Mouse (Mus musculus): ENCODE results near the gene Ascc2. TPM values are rescaled to one million over a fixed set of nuclear protein-coding genes. Genes with fewer than 3 reads are reported as not detected.
"Not testable (repeated sequence)": the region's sequence is repeated elsewhere in the genome, so short reads cannot be mapped to it uniquely, and the experiment has no call there.

The Ascc2 gene
- total RNA-seq, 2 experiments from 2014 or later: 27.3 to 28.3 TPM

DNA sequence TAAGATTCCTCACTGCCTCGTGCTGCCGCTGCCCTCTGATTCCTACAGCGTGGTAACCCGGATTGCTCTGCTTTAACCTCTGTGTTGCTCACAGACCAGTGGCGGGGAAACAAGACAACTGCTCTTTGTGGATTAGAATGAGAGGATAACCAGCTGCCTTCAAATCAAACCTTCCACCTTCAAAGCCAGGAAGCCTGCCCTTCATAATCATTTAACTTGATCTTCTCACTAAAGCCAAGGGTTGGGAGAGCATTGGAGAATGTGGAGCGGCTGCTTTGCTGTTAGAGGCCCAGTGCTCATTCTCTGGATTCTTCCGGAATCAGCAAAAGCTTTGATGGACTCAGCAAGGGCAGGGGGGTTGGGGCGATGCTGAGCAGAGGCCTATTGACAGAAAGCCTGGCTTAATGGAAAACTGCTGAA lies 7.7 kb upstream of the Ascc2 start:
- no peak for DNase-seq
- intact Hi-C loops (cut with DNase I): no loop called here

DNA sequence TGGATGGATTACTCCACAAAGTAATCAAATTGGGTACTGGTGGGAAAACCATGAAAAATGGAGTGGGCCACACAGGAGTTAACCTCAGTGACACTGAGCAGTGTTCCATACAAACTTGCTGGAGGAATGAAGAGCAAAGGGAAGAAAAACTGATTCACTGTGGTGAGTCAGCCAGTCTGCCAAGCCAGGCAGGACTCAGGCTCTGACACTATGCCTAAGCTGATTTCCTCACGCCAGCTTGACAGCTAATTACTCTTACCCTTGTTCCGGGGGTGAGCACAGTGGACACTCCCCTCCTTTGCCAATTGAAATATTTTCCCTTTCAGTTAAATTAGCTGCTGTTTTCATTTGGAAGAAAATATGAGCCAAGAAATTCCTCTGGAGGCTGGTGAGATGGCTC lies 4.1 kb upstream of the Ascc2 start:
- DNase-seq: no peak
- intact Hi-C loops (cut with DNase I): no loop called here

DNA sequence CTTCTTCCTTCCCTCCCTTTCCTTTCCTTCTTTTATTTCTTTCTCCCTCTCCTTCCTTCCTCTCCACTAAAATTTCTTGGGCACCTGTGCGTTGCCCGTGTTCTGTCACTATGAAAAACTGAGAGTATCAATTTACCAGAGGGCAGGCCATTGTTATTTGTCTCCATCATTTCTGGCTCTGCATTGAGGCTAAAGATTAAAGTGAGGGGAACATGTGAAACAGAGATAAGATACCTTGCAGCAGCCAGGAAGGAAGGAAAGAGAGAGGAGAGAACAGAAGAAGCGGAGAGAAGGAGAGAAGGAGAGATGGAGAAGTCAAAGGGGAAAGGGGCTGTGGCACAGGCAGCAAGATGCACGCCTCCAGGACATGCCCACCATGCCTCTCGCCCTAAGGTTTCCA lies 3.2 kb upstream of the Ascc2 start:
- no peak for DNase-seq
- intact Hi-C loops (cut with DNase I): no loop called here

DNA sequence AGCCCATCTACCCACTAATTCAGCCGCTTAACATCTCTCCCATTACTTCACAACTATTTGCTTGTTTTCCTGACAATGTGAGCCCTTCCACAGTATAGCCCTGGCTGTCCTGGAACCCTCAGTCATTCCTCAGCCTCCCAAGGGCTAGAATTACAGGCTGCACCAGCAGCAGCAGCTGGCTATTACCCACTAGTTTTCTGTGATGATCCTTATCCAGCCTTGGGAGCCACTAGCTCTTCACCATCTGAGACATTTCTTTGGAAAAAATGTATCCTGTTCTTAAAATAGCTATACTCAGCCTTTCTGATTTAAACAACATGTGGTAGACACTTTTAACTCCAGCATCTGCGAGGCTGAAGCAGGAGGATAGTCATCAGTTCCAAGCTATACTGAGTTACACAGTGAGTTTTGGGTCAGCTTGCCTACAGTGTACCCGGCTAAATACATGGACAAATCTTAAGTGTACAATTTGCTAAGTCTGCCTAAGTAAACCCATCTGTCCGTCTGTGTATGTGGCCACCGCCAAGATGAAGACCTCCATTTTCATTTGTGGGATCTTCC lies 685 bp upstream of the Ascc2 start:
- intact Hi-C loops (cut with DNase I): no loop called here
- DNase-seq: no peak

DNA sequence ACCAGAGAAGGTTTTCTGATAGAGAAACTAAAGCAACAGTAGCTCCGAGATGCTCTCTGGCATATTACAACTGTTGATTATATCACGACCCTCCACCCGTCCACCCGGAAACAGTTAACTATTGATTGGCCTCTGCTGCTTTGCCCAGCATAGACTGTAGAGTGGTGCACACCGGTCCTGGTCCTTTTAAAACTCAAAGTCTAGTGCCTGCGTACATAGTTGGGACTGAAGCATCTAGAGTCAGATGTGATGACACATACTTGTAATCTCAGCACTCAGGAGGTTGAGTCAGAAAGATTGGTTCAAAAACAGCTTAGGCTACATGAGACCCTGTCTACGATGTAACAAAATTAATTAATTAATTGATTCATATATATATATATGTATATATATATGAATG lies 714 bp downstream of the Ascc2 start:
- DNase-seq: no peak
- intact Hi-C loops (cut with DNase I): no loop called here

DNA sequence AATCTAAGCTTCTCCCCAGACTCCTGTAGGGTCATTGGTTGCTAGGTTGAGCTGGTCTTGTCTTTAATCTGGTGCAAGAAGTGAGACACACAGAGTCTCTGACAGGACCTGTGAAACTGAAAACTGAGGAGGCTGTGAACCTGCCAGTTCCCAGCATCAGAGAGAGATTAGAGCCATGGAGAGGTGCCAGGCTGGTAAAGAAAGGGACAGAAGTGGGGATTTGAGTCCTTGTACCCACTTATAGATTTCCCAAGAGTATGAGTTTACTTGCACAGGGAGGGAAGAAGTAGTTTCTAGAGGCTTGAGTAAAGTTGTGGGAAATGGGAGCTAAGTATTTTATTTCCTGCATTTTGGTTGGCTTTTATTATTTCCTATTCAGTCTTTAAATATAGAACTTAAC lies 3.6 kb downstream of the Ascc2 start:
- intact Hi-C loops (cut with DNase I): no loop called here
- DNase-seq: no peak

DNA sequence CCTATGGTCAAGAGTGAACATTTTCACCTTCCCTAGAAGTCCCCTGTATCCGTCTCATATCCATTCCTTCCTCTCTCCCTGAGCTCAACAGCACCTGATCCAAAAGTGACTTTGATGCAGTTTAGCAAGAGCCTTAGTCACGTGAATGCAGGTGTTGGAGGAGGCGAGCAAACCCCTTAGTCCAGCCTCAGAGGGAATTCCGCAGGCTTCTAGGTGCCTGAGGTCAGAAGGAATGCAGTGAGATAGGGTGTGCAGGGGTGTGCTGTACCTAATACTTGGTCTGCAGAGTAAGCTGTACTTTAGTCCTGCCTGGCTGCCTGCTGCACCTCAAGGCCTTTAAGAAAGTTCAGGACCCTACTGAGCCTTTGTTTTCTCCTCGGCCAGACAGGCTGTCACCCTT lies 6.2 kb downstream of the Ascc2 start:
- intact Hi-C loops (cut with DNase I): no loop called here
- no peak for DNase-seq

DNA sequence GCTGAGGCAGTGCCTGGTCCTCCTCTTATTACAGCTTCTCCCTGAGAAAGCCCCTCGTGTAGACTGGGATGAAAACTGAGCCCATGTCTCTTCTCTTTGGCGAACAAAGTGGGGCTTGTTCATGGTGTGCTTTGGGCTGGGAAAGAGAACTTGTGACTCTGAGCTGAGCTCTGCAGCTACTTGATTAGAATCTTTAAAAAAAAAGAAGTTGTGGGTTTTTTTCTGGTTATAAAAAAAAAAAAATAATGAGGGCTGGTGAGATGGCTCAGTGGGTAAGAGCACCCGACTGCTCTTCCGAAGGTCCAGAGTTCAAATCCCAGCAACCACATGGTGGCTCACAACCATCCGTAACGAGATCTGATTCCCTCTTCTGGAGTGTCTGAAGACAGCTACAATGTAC lies 7.6 kb downstream of the Ascc2 start:
- intact Hi-C loops (cut with DNase I); DNase-seq: not testable (repeated sequence)

DNA sequence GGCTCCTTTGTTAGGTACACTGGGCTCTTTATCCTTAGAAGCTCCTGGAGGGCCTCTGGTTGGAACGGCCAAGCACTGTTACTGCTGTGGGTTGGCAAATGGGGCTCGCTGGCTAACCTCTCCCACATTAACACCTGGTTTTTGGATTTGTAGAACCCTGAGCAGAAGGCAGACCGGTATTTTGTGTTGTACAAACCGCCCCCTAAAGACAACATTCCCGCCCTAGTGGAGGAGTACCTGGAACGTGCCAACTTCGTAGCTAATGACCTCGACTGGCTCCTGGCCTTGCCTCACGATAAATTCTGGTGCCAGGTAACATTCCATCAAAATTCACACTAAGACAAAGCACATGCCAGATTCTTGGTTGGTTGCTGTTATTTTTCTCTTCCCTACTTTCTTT lies 8.9 kb downstream of the Ascc2 start:
- no peak for DNase-seq
- intact Hi-C loops (cut with DNase I): no loop called here

DNA sequence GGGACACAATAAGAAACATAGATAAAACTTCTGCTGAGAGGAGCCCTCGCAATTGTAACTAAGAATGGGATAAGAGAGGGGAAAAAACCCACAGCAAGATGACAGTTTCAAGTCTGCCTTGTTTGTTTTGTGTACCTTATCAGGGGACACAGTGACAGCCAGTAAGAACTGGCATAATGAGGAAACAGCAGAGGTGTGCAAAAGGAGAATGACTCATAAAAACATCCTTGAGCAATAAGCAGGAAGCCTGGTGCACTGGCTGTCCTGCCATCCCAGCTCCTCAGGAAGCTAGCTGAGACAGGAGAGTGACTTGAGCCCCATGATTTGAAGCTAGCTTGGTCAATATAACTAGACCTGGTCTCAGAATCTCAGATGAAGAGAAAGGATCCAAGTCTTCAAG lies 22.3 kb downstream of the Ascc2 start:
- no peak for DNase-seq
- intact Hi-C loops (cut with DNase I): no loop called here

DNA sequence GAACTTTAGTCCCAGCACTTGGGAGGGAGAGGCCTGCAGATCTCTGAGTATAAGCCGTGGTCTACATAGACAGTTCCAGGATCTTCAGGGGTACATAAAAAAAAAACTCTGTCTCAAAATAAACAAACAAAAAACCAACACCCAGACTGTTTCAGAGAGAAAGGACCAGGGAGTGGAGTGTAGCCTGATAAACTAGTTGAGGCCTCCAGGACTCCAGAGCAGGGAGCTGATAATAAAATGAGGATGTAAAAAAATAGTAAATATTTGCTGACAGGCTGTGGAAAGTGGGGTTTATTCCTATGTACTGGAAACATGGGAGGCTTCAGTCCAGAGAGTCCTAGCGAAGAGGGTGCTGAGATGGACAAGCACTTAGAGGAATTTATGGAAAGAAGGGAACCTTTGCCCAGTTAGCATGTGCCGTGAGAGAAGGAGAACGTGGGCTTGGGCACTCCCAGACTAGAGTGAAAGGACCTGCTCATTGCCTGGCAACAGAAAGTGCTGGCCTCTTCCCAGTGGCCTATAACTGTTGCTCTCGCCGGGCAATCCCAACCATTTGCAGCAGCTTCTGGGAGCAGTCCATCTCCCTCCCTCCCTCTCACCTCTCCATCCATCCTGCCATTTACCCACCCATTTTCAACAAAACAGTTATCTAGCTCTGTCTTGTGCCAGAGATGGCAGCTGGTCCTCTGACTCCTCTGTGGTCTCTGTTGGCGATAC lies 22.9 kb downstream of the Ascc2 start:
- peak; percentile 52 for DNase-seq
- intact Hi-C loops (cut with DNase I): no loop called here

DNA sequence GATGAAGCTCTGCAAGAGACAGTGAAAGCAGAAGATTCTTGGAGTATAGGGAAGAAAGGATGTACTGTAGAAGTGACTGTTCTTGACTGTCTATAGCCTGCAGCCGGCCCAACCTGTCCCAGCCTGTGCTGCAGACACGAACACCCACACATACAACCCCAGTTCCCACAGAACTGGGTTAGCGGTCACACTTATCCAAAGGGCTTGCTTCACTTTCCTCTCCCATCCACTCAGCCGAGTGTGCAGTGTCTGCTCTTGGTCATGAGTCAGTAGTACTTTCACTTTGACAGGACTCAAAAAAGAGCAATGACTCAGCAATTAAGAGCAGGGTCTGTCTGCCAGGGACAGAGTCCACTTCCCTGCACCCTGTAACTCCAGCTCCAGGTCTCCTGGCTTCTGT lies 23.8 kb downstream of the Ascc2 start:
- no peak for DNase-seq

DNA sequence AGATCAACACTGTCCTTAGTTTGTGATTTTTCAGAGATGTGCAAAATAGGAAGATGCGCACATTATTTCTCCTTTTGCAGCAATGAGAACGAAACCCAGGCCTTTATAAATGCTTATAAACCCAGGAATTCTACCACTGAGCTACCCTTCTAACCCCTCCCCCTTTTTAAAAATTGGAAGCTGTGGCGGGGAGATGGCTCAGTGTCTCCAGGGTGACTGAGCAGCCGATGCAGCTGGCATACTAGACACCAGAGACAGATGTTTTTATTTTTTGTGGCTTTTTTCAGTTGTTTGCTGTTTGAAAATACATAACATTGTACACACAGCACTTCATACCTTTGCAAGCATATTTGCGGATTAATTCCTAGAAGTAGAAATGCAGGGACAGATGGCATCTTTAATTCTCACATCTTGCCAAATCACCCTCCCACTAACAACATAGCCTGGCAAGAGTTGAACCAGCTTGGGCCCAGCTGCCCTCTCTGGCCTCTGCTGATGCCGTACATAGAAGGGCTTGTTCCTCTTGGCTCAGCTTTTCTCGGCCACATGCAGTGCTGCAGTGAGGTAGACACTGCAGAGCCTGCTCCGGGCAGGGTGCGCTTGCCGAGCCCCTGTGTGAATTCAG lies 24.4 kb downstream of the Ascc2 start:
- intact Hi-C loops (cut with DNase I): no loop called here
- peak; percentile 83 for DNase-seq

More for the DNA sequence above, 23.8 kb downstream of the Ascc2 start:
- intact Hi-C loops (cut with DNase I): no loop called here

DNA sequence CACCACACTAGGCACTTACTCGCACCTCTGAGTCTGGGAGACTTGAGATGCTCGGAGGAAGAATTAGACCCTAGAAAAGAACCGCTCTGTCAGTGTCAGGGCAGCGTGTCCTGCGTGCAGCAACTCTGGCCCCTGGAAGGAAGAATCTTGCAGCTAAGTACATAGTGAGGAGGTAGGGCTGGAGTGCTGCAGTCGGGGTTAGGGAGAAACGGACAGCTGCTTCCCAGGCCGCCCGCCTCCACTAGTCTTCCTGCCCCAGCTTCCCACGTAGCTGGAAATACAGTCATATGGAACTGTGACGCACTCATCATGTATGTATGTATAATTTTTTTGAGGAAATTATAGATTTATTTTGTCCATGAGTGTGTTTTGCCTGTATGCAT lies 24.9 kb downstream of the Ascc2 start:
- DNase-seq: no peak
- intact Hi-C loops (cut with DNase I): no loop called here

DNA sequence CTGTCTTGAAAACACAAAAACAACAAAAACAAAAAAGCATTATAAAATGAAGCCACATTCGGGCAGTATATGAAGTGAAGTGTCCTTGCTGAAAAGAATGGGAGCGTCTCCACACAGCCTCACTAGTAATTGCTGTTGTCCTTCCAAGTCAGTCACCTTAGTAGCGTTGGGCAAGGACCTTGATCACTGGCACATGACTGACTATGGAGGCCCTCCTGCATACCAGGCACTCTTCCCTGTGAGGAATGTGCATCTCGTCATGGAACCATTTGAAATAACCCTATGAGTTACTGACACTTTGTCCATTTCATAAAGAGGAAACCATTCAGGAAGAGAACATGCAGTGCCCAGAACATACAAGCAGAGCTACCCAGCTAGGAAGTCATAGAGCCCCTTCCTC lies 34.2 kb downstream of the Ascc2 start:
- no peak for DNase-seq
- intact Hi-C loops (cut with DNase I): no loop called here

DNA sequence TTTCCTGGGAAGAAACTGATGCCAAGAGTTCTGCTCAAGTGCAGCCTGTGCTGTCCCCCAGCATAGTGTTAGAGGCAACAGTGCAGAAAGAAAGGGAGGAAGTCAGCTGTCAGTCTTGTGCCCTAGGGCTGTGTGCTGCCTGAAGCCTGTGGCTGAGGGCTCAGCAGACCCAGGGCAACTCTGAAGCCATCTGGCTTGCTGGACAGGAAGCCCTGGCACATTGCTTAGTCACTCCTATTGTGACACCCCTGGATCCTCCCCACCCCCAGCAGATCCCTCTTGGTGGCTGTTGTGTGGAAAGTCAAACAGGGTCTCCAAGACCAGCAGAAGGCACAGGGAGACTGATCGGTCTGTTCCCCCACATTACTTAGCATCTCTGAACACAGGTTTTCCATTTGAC lies 37.0 kb downstream of the Ascc2 start:
- DNase-seq: peak; percentile 19
- intact Hi-C loops (cut with DNase I): no loop called here

DNA sequence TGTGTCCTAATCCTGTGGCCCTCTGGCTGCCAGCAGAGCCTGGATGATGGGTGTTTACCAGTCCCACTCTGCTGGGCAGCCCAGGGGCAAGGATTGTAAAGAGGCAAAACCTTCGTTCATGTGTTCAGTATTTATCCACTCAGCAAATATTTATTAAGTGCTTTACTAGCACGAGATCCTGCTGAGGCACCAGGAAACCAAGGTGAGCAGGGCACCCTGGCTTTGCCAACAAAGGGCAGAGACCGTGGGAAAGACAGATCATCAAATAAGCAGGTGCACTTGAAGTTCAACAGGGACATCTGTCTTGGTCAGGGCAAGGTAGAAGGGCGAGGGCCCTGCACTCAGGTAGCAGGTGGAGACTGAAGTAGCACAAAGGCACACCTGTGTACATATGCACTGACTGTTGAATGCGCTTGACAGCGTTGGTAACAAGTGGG lies 37.6 kb downstream of the Ascc2 start:
- intact Hi-C loops (cut with DNase I): no loop called here
- DNase-seq: no peak

DNA sequence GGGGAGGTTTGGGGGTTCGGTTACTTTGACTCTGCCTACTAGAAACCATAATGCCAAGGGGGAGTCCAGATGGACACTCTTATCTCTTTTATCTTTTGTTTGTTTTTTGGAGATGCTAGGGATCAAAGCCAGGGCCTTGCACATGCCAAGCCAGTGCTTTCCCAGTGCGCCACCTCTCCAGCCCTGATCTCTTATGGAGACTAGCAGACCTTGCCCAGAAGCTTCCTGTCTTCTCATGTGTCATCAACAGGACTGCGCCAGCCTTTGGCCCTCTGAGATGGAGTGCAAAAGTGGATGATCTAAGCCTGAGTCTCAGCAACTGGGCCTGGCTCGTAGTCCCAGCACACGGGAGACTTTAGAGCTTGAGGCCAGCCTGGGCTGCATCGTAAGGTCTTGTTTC lies 38.1 kb downstream of the Ascc2 start:
- no peak for DNase-seq
- intact Hi-C loops (cut with DNase I): no loop called here

DNA sequence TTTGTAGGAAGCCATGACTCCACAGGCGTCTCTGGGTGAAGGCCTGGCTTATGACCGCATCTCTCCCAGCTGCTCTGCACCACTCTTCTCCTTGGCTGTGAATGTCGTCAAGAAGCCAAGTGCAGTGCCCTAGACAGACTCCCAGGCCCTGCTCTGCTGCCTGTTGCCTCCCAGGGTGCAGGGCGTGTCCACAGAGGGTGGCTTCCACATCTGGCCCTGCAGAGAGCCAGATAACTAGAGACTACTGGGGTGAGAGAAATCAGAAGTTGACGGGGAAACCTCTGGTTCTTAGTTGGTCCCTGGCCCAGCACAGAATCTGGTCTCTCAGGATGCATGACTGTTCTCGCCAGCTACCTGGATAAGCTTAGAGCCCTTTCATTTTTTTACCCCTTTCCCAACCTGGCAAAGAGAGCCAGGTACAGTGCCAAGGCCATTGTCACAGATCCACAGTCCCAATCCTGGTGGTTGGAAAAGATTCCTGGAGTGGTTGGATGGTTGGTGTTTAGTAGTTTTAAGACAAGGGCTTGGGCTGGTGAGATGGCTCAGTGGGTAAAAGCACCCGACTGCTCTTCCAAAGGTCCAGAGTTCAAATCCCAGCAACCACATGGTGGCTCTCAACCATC lies 39.8 kb downstream of the Ascc2 start:
- intact Hi-C loops (cut with DNase I): no loop called here
- no peak for DNase-seq

DNA sequence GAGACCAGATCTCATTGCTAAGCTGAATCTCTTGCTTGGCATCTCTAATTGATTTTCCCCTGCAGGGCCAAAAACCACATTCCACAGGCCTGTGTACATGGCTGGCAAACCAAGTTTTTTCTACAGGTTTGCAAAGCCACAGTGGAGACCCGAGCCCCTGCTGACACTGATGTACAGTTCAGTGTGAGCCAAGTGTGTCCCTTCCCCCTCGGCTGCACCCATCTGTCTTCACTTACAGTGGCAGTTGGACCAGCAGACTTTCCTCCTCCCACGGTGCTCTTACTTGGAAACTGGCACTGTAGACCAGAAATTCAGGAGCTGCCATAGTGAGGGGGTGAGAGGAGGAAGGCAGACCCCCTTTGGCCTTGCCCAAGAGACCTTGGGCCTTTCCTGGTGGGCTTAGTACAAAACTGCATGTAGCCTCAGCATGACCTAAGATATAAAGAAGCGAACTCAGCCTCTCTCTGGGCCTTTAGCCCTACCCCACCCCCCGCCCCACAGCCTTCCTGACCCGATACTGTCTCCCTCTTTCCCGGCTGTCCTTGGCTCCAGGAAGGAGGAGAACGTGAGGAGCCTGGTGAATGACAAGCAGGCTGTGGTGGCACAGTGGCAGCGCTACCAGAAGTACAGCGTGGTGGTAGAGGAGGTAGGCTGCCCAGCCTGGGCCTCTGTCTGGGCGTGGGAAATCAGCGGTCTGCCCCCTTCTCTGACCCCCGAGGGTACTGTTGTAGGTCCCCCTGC lies 41.3 kb downstream of the Ascc2 start:
- peak; percentile 75 for DNase-seq
- intact Hi-C loops (cut with DNase I): no loop called here

DNA sequence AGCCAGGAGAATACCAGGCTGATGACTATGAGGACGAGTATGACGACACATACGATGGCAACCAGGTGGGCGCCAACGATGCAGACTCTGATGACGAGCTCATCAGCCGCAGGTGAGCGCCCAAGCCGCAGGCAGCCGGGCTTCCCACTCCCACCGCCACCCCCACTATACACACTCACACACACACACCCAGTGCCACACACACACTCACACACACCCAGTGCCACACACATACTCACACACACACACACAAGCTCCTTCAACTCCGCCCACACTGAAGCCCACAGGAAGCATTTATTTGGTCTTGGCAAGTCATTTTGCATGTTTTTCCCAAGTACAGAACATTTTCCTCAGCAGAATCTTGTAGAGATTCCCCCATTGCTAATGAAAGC lies 41.9 kb downstream of the Ascc2 start:
- DNase-seq: no peak
- intact Hi-C loops (cut with DNase I): no loop called here

All from left cerebral cortex, postnatal 4 days (tissue).